Mouse (Mus musculus): ENCODE measurements around the gene Prpf40b.
"Not testable (repeated sequence)": the region's sequence is repeated elsewhere in the genome, so short reads cannot be mapped to it uniquely, and the experiment has no call there.

Prpf40b gene

DNA sequence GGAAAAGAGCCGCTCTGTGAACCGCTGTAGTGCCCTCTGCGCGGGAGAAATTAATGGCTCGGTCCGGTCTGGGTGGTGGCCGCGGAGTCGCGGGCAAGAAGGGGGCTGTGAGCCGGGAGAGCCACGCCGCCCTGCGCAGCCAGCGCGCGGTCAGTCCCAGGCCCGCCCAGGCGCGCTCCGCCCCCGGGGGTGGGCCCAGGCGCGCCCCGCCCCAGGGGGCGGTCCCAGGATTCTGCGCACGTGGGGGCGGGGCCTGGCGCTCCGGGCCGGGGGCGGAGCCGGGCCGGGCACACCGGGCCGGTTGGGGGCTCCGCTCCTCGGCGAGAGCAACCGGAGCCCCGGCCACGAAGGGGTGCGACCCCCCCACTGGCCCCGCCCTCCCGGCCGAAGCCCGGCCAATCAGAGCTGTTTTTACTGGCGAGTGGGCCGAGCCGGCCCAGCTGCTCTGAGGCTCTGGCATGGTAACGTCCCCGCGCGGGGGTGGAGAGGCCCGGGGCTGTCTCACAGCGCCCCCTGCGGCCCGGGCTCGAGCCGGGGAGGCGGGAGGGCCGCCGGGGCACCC is at the start of gene Prpf40b:
Gene Prpf40b (plus strand): TSS at position 275 of the 562 bp plus-strand sequence.
- DNase-seq (ENCODE audit: low spot score), result peak; percentile 90

DNA sequence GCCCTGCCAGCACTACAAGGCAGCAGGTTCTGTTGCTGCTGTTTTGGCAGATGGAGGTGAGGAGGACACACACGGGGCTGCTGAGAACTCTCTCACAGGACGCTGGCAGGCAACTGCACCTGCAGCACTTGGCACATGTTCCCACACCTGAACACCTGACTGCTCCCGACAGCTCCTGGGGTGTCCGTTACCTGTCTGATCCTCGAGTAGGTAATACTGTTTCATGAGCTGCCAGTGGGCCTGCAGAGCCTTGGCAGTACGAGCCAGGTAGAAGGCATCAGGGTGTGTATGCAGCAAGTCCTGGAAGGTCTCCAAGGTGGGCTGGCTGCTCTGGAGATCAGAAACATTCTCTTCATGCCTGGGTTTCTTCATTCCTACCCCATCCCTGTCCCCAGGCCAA is 48.2 kb upstream of the Prpf40b start:
- DNase-seq (ENCODE audit: low spot score), result not testable (repeated sequence)

DNA sequence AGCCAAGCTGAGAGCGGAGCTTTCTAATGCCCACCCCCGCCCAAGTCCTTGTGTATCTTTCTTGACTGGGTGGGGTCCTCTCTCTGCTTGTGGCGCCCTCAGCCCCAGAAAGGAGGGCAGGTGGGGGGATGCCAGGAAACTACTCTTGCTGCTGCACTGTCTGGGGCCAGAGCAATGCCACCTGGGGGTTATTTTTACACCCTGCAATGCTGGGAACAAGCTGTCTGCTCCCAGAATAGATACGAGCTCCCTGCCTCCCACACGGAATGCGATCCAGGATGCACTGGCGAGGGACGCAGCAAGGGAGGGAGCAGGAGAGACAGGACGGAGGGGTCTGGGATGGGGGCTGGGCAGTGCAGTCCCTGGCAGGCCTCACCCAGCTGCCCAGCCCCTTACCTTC is 45.9 kb upstream of the Prpf40b start:
- DNase-seq (ENCODE audit: low spot score), result no peak

DNA sequence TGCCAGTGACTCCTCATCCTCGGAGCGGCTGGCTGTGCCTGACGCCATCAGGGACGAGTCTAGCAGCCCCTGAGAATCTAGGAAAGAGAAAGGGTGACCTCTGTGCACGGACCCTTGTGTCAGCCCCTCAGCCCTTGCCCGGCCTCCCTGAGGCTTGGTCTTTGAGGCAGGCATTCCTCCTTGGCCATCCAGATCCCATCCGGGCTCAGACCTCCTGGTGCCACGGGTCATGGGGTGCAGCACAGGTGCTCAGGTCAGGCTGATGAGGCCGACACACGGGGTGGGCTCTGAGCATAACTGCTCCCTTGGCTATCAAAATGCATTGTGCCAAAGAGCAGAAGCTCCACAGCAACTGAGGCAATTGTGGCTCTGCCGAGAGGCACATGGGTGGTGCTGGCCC is 44.9 kb upstream of the Prpf40b start:
- no peak for DNase-seq (ENCODE audit: low spot score)

DNA sequence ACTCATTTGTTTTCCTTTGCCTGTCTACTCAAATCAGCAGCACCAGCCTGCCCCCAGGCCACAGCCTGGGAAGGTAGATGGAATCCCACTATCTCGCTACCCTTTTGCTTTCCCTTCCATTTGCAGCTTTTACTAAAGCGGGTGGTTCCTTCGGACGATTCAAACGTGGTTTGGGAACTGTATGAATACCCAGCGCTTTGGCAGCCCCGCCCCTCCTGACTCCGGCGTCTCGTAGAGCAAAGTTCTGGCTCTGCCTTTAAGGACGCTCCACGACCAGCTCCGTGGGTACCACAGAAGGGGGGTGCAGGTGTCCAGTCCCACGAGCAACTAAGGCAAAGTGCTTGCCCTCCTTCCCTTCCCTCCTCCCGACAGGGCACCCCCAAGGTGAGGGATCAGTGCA is 43.8 kb upstream of the Prpf40b start:
- DNase-seq (ENCODE audit: low spot score), result not testable (repeated sequence)

DNA sequence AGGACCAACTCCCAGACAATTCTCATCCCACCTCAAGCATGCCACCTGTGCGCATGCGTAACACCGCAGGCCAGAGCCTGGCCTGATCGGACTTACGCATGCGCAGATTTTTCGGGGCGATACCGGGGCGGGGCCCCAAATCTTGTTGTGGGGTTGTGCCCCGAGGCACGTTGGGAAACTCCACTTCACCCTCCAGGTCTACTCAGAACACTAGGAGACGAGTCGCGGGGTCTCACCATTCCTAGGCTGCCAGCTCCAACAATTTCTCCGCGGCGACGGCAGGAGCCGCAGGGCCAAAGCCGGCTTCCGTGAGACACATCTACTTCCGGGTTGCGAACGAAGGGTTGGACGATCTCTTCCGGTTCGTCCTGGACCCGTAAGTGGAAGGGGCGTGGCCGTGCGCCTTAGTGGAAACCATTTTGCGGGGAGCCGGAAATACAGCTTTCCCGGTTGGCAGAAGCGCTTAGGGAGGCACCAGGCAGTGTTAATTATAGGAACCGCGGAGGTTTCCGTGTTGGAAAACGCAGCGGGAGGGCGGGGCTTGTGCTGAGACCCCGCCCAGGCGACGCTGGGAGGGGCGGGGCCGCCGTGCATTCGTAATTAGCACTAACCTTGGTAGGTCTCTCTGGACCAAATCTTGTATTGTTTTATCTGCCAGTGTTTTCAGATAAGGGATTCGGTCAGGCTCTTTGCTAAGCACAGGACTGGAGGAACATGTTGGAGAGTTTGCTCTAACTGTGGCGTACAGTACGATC is 43.1 kb upstream of the Prpf40b start, which contains the start of gene Mcrs1:
Gene Mcrs1 (minus strand): TSS at position 336 of the 755 bp plus-strand sequence.
- peak; percentile 96 for DNase-seq (ENCODE audit: low spot score)

DNA sequence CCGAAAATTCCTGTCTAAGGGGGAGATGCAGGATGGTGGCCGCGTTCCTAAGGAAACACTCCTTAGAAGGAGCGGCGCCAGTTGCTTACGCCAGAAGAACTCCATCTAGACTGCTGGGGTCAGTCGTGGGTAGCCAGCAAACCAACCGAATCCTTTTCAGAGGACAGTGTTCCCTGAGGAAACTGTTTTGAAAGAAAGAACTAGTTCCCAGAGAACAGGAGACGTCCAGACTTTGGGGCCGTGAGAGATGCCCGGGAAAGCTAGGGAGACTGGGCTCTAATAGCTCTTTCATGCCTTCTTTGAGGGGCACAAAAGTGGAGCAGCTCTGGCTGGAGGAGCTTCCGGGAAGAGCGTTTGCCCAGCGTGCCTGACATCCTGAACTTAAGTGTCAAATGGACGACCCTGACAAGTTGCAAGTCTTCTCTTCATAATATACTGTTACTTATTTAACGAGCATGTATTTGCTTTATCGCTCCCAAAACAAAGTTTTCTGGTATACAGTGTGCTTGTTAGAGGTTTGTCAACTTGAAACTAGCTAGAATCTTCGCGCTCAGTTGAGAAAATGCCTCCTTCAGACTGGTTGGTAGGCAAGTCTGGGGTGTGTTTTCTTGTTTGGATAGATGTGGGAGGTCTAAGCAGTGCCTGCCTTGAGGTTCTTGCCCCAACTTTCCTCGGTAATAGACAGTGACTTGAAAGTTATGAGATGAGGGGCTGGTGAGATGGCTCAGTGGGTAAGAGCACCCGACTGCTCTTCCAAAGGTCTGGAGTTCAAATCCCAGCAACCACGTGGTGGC is 42.3 kb upstream of the Prpf40b start:
- no peak for DNase-seq (ENCODE audit: low spot score)

DNA sequence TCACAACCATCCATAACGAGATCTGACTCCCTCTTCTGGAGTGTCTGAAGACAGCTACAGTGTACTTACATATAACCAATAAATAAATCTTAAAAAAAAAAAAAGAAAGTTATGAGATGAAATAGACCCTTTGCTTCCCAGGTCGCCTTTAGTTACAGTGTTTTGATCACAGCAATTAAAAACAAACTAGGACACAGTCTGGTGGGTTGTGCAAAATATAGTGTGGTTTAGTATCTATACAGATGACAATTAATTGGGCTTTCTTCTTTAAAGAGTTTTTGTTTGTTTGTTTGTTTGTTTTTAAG is 41.8 kb upstream of the Prpf40b start:
- not testable (repeated sequence) for DNase-seq (ENCODE audit: low spot score)

DNA sequence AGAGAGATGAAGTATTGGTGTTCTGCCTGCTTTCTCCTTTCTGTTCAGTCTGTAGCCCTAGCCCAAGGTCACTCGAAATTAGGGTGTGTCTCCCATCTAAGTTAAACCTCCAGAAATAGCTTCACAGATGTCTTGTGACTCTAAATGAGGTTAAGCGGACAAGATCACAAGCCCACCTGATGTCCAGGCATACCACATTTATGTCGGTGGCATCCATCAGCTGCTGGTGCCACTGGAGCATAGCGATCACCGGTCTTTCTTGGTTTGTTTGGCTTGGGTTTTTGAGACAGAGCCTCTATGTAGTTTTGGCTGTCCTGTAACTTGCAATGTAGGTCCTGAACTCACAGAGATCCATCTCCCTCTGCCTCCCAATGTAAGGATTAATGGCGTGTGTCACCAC is 41.1 kb upstream of the Prpf40b start:
- DNase-seq (ENCODE audit: low spot score), result no peak

DNA sequence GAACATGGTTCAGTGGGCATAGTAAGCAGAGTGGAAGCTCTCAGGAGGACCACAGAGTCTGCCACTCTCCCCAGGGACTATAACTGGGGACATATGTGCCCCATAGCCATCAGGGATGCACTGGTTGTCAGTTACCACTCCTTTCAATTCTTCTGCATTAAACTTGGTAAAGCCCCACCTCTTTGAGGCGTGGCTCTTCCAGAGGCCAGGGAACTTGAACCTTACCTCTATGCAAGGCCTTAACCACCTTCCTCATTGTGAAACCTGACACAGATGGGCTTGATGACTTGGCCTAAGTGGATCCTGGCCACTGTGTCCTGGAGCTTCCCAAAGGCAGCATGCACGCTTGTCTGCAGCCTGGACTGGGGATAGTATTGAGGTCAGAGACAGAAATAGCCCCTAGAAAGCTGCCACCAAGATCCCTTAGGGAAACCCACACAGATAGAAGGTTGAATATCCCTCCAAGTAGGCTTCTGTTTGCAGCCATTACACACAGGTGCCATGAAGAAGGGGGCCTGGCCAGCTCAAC is 40.3 kb upstream of the Prpf40b start:
- DNase-seq (ENCODE audit: low spot score), result no peak

DNA sequence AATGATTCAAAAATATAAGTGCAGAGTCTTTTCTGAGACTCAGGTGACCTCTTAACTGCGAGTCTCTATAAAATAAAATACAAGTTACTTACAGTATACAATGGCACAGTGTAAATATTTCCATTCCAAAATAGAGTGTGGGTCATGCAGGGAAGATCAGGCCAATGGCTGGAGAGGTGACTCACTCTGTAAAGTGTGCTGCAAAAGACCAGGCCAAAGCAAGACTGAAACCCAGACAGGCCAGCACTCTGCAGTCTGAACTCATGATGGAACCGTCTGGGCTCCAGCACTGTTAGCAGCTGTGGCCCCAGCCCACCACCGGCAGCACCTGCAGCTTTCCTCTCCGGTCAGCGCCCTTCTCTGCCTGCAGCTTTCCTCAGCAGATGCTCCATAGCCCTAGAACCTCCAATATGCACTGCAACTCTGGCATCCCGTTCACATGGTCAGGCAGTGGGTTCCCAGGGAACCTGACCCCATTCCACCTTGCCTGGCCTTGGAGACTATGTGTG is 39.6 kb upstream of the Prpf40b start:
- no peak for DNase-seq (ENCODE audit: low spot score)

DNA sequence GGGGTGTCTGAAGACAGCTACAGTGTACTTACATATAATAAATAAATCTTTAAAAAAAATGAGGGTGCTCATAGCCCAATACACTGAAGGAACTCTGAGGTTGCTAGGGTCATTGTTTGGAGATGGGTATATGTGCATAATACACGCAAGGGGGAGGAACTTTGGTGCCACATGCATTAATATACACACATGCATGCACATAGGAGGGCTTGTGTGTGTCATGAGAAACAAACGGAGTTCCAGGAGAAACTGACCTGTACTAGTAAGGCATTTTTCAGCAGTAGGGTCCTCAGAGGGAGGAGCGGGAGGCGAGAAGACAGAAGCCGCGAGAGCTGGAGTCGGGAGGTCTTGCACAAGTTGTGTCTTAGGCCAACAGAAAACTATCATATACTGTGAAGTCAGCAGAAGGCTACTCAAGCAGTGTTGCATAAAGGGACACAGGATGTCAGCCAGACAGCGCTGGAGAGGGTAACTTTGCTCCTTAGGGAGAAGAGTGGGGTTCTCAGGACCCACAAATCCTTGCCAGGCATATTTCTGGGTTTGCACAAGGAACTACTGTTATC is 35.6 kb upstream of the Prpf40b start:
- no peak for DNase-seq (ENCODE audit: low spot score)

DNA sequence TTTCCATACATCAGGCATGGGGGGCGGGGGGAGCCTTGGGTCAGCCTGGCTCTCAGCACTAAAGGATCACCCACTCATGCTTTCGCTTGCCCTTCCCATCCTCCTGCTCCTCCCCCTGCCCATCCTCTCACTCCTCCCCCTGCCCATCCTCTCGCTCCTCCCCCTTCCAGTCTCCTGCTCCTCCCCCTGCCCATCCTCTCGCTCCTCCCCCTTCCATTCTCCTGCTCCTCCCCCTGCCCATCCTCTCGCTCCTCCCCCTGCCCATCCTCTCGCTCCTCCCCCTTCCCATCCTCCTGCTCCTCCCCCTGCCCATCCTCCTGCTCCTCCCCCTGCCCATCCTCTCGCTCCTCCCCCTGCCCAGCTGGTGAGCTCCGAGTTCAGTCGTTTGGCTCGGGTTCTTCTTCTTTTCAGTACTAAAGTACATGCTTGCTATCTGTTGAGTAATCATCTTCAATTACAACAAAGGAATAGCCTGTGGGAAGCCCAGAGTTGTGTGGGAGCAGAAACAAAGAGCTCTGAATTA is 35.1 kb upstream of the Prpf40b start:
- DNase-seq (ENCODE audit: low spot score), result peak; percentile 25

DNA sequence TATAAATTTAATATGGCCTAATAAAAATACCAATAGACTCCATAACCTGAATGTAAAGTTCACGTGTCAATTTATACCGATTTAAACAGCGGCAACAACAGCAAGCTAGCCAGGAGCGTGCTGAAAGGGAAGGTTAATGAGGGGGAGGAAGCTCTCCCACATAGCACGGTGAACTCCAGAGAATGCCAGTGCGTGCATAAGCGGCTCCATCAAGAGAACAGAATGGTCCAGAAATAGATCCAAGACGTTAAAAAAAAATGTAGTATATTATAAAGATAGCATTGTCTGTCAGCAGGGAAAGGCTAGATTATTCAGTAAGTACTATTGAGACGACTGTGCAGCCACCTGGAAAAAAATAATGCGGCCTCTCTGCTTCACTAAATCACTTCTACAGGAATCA is 32.2 kb upstream of the Prpf40b start:
- no peak for DNase-seq (ENCODE audit: low spot score)

DNA sequence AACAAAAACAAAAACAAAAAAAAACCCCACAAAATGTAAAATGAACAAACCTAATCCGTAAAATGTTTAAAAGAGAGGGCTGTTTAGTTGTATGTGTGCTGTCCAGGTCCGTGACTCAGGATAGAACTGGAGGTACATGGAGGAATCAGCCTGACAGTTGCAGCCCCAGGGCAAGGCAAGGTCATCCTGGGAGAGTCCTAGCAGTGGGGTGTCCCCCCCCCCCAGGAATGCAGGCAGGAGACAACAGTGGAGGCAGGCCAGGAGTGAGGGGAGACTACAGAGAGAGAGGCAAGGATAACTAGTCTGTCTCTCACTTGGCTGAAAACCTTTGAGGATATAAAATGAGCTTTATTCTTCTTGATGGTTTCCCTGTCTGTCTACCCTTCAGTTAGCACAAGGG is 30.5 kb upstream of the Prpf40b start:
- DNase-seq (ENCODE audit: low spot score), result no peak

DNA sequence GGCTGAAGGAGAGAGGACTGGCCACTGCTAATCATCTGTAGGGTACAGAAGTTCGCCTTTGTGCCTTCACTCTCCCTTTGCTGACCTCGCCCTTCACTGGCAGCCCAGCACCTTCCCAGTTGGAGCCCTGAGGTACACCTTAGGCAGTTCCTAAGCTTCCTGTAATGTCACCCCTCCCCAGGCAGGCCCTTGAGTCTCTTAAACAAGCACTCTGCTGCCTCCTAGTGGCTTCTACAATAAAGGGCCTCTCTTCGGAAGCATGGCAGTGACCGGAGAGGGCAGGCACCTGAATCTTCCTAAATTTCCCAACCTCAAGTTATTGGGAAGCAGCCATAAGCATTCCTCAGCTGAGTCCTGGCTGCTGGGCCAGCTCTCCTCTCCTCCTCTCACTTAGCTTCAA is 29.2 kb upstream of the Prpf40b start:
- peak; percentile 69 for DNase-seq (ENCODE audit: low spot score)

DNA sequence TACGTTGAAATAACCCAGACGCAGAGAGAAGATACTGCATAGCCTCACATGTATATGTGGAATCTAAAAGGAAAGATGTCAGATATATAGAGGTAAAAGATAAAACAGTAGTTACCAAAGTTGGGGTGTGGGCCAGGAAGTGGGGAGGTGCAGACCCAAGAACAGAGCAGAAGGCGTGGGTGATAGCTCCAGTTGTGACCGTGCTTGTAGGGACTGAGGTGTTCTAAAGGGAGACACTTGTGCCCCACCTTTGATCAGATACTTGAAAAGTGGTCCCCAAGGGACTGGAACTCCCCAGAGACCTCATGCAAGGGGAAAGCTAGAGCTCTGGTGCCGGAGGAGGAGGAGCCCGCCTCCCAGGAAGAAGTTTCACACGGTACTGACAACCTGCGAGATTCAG is 18.8 kb upstream of the Prpf40b start:
- DNase-seq (ENCODE audit: low spot score), result peak; percentile 56

DNA sequence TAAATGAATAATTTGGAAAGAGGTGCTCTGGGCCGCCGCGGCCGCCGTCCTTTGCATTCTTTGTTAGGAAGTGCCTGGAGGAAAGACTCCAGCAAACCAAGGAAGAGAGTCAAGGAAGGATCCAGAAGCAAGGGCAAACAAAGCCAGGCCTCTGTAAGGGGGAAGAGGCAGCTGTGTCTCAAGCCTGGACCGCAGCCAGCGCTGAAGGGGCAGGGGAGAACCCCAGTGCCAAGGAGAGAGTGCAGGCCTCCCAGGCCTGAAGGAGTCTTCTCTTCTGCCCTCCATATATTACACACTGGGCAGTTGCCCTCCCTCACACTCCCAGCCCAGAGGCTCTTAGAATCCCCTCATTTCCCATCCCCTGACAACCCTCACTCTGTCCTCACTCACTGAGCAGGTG is 16.6 kb upstream of the Prpf40b start:
- no peak for DNase-seq (ENCODE audit: low spot score)

DNA sequence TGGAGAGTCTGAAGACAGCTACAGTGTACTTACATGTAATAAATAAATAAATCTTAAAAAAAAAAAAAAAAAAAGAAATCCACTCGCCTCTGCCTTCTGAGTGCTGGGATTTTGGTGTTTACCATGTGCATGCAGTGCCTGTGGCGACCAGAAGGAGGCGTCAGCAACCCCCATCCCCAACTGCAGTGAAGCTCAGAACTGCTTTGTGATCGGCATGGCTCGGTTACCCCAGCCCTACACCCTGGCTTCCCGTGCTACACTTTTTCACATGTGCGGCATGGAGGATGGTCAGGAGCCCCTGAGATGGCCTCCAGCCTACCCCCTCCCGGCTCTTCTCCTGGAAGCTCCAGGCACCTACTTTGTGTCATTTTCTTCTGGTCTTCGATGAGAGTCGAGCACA is 11.4 kb upstream of the Prpf40b start:
- DNase-seq (ENCODE audit: low spot score), result no peak

DNA sequence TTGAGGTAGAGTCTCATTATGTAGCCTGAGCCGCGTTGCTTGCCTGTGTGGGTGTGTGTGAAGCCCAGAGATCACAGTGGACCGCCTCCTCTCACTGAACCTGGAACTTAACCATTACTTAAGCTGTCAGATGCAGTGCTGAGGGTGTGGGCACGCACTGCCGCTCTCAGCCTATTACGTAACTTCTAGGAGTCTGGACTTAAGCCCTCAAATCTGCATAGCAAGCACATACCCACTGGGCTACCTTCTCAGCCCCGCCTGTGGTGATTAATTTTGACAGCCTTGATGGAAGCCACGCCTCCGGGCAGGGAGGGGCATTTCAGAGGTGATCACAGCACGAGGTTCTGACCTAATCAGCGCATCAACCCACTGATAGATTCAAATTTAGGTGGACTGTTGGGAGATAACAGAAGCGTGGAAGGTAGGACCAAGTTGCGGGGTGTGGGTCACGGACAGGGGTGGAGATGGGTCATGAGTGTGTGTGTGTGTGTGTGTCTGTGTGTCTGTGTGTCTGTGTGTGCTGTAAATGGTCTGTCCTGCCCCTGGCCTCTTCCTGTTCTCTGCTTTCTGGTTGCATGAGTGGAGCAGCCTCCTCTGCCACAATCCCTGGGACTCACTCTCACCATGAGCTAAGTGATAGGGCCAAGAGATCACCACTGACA is 10.2 kb upstream of the Prpf40b start:
- DNase-seq (ENCODE audit: low spot score), result no peak

DNA sequence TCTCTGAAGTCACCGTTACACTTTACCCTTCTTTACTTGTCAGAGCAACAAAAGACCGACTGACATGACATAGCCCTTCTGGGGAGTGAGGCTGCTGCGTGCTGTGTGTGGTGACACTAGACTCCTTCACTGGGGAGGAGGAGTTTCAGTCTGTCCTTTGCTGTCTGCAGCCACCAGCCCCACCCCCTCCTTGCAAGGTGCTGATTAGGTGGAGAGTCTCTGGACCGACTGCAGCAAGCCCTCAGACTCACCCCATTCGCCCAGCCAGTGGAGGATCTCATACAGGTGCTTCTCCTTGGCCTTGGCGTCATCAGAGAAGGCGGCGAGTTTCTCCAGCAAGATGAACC is 9.7 kb upstream of the Prpf40b start:
- no peak for DNase-seq (ENCODE audit: low spot score)

DNA sequence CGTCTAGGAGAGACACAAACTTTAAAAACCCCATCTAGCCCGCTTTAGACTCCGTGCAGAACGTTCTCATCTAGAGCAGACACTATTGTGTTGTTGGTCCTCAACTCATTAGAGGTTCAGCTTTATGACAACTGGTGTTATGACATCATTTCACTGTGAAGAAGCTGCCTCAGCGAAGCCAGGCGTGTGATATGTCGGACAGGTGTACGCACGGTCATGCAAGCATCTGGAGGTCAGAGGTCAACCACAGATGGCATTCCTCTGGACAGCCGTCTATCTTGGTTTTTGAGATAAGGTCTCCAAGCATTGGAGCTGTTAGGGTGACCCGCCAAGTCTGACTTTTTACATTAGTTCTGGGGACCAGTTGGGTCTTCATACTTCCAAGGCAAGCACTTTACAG is 4.3 kb upstream of the Prpf40b start:
- DNase-seq (ENCODE audit: low spot score), result no peak

Measured in T-cell, adult 2 months (primary cell).